Mouse (Mus musculus) layer of hippocampus, postnatal 10 days (tissue): ENCODE data around the gene Tstd2. TPM values are rescaled to one million over a fixed set of nuclear protein-coding genes. Genes with fewer than 3 reads are reported as not detected.

Experiments used
- DNase-seq, 2 experiments: peaks; one replicate each; pipeline ENCODE4 v3.0.0; 2021; ENCODE audit warnings: low spot score in 2 of 2
- total RNA-seq, 2 experiments: library from RNA; stranded (reverse); gene quantifications; 2 replicates each; pipeline ENCODE4 v1.2.3; 2021

Gene Tstd2
- total RNA-seq, 2 experiments from 2014 or later: 17.4 to 23.2 TPM

DNA sequence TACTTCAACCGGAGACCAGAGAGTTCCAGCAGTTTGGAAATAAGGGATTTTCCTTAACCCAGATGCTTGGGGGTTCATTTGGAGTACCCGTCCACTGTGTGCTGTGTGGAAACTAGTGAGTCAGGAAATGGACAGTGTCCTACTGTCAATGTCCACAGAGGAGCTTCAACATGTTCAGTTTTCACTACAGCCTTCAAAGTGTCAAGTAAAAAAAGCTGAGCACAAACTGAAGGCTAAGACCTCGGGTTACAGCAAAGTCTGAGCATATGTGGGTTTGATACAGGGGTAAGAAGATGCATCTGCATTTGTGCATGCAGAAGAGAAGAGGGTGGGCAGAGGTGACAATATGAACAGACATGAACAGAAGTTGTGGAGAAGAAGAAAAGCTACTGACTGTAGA lies 17.7 kb downstream of the Tstd2 start:
- no peak for DNase-seq

DNA sequence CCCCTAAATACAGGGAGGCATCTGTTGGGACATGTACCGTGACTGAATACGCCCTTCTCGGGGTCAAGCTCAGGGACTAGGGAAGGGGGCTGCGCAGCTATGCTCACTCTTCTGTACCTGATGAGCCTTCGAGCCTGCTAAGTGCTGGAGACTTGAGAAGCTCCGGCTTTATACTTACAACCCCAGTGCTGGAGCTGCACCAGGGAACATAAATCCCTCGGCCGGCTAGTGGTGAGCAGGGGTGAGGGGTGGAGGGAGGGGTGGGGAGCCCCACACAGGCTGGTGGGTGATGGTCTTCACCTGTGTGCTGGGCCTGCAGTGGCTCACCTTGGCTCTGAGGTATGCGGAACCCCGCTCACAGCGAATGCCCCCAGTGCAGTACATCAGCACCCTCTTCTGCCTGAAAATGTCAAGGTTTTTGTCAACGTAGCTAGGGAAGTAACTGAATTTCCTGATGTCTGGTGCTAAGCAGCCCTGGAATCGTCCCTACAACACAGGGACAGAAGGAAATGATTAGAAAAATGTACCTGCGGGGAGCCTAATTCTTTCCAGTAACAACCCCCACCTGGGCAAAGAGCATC lies 18.9 kb downstream of the Tstd2 start:
- DNase-seq: no peak

DNA sequence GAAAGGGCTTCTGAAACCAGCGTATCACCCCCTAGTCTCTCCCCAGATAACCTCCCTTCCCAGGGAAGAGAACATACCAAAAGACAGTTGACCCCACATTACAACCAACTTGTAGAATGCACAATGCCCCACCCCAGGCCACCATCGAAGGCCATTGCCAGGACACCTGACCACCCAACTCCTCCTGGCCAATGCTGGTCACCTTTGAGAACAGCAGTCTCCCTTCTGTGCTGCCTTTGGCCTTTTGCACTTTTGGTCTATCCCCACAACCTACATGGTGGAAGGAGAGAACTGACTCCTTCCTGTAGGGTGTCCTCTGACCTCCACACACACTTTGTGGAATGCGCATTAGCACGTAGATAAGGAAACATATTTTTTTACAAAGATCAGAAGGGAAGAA lies 21.0 kb downstream of the Tstd2 start:
- no peak for DNase-seq

DNA sequence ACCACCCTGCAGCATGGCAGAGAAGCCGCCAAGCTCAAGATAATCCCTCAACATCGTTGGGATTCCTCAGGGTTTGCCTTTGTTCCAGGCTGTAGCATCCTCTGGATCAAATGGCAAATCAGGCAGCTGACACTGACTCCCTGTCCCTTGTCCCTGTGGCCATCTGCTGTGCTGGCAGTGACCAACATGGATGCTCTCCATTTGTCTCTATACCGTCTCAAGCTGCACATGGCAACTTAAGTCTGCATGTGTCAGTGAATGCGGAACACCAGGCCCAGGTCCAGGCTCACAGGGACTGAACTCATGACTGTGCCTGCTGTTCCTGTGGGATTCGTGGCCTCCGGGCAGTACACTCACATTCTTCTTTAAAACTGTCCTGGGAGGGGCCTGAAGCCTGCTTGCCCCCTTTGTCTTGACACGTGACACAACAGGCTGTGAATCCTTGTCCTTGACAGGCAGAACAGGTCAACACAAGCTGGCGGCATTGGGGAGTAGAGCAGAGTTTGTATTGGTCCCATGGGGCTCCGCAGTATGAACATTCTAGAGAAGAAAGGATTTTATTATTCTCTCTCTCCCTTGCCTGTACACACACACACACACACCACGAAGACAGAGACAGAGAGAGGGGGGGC lies 21.8 kb downstream of the Tstd2 start:
- DNase-seq: no peak

DNA sequence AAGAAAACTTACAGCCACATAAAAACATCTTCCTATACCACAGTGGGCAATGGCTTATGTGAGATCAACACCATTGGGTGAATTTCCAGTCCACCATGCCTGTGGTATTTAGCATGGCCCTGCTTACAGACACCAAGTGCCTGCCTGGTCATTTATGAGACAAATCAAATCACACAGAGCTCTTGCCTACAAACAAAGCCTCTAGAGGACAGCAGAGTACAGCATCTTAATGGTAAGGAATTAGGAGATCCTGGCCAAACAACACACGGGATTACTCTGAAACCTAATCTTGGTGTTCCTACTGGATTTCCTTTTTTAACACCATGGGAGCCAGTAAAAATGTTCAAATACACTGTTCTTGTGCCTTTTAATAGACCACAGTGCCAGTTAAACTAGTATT lies 23.2 kb downstream of the Tstd2 start:
- no peak for DNase-seq

DNA sequence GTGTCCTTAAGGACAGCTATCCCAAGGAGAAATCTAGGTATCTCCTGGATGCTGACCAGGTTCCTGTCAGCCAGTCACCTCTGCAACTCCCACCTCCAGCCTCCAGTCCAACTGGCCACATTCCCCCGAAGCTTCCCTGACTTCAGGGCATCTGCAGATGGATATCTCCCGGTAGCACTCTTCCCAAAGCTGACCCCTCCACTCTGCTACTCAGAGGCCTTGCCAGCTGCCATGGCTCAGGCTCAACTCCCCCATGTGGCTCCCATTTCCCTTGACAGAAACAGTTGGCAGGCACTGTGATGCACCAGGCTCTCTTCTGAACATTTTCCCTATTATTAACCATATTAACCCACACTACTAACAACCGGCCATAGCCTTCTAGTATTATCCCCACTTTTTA lies 27.1 kb downstream of the Tstd2 start:
- DNase-seq: peak in 1 of 2 experiments; percentile 38

DNA sequence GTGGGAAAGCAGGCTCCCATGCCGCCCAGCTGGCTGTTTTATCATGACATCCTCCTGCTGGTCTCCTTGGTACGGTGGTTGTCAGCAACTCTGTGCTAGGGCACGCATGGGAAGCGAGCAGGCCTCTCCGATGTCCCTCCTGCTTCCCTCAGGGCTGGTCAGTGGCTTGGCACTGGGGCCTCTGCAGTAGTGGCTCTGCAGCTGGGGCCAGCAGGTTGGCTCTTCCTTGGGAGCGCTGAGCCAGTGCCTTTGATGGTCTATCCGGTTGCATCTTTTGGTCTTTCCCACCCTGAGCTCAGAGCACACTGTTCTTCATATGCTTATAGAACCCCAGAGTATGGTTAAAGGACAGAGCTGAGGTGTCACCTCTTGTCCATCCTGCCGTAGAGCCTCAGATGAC lies 28.4 kb downstream of the Tstd2 start:
- no peak for DNase-seq

DNA sequence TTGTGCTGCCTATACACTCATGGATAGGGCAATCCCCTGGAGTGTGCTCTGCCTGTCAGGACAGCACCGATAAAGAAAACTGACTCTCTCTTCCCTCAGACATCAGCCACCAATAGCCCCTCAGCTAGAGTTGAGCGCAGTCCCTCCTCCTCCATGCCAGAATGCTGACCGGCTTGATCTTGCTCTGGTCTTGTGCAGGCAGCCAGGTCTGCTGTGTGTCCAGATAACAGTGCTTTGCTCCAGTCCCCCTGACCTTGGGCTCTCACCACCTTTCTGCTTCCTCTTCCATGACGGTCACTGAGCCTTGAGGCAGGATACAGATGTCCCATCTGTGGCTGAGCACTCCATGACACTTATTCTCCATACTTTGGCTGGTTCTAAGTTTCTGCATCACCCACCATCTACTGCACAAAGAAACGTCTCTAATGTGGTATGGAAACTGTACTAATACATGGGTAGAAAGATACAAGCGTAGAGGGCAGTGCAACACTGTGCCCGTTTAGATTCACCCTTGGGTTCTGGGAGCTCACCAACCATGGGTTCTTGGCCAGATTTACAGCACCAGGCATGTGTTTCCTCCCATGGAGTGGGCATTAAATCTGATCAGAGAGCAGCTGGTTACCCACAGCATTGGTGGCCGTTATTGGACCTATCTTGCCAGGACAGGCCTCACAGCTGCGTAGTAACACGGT lies 36.3 kb downstream of the Tstd2 start:
- no peak for DNase-seq

DNA sequence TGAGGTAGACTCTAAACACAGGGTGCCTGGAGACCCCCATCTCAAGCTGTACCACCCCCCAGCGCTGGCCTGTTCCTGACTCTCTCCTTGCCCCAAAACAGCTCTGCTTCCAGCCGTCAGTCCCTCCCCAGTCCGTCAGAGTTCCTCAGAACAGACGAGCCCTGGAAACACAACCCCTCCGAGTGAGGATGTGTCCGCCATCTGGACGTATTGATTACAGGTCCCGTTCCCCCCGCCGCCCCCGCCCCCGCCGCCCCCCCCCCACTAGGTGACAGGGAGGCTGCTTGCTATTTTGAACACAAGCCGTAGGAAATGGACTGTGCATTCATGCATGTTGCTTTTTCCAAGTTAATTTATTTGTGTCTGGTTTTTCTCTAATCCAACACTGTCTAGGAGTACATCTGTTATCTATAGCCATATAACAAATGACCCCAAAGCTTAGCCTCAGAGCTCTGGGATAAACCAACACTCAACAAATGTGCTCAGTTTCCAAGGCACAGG lies 37.2 kb downstream of the Tstd2 start:
- no peak for DNase-seq

DNA sequence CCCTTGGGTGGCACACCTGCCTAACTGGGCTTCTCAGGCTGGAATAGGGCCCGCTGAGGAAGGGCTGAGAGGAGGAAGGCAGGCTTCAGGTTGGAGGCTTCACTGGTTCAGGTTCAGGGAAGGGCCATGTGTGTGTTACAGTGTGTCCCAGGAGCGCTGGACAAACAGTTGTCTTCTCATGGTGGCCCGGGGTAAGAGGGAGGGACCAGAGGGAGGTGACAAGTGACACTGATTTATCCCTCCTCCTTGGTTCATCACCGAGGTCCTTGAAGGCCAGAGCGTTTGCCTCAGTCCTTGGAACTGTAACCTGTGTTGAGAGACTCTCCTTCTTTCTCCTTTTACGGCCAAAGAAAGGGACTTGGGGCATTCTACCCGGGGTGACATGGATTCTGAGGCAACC lies 38.0 kb downstream of the Tstd2 start:
- DNase-seq: no peak

DNA sequence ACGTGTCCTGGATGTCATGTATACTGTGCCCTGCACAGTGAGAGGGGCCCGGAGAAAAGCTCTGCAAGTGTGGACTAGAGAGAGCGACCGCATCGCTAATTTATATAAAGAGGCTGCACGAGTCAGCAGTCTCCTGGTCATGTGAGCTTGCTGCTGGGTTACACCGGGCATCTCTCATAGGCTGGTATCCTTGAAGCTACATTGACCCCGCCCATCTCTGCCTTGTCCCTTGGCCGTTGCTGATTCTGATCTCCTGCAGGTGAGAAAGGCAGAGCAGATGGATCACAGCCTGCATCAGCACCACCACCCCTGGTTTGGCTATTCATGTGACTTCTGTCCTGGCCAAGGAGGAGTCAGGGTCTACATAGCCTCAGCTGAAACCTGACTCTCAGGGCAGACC lies 39.4 kb downstream of the Tstd2 start:
- no peak for DNase-seq

DNA sequence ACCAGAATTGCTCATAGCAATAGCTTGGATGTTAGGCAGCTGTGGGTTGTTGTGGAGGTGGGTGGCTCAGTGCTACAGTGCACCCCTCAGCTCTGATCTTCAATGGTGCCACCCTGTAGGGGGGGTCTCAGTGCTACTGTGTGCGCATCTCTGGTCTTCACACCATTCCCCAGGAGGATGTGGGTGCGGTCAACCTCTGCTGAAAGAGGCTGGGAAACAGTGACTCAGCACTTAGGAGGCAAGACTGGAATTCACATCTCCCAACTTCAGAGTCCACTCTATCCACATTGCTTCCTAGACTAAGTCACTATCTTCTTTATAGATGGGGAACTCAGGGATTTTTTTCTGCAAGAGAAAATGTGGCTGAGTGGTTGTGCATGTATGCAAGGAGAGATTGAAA lies 40.9 kb downstream of the Tstd2 start:
- no peak for DNase-seq

DNA sequence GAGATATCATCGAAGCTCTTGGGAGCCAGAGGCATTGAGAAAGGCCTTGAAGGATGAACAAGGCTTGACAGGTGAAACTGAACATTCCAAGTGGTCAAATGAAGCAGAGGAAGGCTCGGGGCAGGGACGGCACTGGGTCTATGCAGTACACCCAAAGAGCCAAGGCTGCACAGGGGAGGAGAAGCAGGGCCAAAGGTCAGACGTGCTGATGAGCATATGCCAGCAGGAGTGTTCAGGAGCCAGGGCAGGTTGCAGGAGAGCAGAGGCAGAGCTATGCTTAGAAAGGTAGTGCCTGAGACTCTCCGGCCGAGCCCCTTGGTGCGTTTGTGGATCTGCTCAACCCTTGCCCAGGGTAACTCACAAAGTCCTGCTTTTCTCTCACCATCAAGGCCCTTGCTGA lies 41.9 kb downstream of the Tstd2 start:
- DNase-seq: no peak

DNA sequence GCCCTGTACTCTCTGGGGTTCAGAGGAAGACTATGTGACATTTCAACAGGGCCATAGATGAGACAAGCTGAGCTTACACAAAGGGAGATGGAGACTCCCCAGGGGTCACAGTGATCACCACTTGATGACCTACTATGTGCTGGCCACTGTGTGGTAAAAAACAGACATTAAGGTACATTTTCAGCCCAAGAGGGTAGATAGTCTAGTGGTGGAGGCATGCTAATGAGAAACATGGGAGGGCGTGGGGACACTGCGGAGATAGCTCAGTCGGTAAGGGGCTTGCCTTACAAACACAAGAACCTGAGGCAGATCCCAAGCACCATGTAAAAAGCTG lies 42.7 kb downstream of the Tstd2 start:
- DNase-seq: no peak

DNA sequence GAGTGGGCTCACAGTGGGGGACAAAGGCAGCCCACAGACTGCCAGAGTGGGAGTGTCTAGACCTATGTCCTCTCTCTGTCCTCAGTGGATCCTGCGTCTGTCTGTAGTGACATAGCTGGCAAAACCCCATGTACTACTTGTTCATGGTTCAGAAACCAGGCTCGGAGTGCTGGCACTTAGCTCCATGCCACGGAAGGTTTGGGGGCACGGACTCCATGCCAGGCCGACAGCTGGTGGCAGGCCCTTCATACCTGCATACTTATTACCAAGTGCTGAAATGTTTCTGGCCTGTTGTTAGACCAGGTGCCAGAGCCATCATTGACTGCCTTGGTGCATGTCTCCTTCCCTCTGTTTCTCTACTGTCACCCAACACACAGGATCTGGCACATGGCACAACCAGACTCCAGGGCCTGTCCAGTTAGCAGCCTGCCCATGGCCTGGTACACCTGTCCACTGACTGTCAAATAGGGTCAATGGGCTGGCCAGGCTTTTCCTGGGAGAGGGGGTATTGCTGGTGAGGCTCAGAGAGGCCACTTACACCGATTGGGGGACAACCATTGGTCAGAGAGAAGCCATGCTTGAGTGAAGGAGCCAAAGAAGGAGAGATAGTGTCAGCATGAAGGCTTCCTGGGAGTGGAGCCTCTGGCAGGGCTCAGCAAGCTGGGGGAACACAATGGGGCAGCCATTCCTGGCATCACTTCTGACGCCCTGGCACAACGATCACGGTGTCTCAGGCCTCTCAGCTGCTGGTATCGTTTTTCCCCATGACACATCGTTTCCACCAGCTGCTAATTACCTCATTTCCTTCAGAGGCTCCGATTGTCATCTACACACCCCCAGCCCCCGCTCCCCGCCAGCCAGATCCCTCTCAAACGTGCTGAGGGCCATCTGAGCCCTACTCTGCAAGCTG lies 43.3 kb downstream of the Tstd2 start:
- DNase-seq: peak in 1 of 2 experiments; percentile 31

DNA sequence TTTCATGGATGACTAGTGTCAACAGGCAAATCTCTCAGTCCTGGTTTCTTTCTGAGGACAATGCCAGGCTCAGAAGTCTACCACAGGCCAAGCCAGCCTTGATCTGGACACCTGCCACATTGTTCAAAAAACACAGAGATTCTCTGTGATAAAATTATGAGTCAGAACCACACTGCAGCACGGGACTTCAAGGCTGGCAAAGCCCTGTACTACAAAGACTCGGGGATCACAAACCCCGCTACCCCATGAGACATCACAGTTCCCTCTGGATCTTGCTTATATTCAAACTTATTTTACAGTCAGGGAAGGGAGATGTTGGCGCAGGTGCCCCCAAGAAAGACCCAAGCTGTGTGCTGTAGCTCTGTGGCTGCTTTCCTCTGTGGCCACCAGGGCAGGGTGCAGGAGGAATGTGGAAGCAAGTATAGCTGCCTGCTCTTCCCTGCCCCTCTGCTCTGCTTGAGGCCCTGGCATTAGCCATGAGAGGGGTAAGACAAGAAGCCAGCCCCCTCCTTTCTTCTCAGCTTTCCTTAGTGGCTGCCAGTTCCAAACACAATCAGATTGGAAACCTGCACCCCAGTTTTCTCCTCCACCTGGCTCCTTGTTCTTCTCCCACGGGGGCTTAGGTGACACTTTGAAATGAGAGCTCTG lies 45.9 kb downstream of the Tstd2 start:
- DNase-seq: no peak

DNA sequence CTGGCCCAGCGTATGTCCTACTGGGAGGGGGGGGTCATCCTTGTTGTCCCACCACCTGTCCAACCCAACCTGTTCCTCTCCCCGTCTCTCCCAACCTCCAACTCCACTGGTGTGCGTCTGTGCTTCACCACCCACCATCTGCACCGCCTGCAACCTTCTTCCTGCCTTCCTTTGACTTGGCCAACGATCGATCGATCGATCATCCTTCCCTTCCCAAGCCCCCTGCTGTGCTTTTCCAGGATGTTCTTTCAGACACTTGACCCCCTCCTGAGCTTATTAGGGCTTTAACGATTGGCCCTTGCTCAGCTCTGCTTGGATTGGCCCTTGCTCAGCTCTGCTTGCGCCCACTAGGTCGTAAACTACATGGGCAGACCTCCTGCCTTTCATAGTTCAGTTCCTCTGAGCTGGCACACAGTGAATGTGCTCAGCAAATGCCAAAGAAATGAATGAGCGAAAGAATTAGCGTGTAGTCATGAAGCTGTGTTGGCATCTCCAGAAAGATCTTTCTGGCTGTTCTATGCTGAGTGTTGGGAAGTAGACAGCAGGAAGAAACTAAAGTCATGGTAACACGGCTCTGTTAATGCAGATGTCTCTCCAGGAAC lies 48.9 kb downstream of the Tstd2 start:
- DNase-seq: no peak

DNA sequence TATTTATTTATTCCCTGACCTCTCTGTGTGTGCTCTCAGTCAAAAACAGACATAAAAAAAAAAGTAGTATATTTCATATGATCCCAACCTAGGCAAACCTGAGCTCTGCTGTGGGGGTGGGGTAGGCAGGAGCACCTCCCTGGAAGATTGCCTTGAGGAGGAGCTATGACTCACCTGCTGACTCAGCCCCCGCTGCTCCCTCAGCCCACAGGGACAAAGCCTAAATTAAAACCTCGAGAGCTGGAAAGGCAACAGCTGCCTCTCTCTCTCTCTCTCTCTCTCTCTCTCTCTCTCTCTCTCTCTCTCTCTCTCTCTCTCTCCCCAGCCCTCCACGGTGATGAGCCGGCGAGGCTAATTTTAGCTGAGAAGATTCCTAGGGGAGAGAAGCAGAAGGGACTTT lies 50.6 kb downstream of the Tstd2 start:
- DNase-seq: no peak

DNA sequence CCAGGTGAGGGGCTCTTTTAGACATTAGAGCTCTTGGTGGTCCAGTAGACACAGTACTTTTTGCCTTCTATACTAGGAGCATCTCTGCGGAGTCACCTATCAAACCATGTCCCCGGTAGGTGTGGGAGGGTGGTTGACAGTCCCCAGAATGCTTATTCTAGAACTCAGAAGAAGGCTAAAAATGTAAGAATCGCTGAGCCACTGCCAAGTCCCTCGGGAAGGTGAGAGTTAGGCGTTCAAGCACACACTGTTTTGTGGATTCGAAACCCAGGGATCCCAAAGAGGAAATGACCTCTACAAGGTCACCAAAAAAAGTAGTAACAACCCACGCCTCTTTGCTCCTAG lies 51.1 kb downstream of the Tstd2 start:
- no peak for DNase-seq

DNA sequence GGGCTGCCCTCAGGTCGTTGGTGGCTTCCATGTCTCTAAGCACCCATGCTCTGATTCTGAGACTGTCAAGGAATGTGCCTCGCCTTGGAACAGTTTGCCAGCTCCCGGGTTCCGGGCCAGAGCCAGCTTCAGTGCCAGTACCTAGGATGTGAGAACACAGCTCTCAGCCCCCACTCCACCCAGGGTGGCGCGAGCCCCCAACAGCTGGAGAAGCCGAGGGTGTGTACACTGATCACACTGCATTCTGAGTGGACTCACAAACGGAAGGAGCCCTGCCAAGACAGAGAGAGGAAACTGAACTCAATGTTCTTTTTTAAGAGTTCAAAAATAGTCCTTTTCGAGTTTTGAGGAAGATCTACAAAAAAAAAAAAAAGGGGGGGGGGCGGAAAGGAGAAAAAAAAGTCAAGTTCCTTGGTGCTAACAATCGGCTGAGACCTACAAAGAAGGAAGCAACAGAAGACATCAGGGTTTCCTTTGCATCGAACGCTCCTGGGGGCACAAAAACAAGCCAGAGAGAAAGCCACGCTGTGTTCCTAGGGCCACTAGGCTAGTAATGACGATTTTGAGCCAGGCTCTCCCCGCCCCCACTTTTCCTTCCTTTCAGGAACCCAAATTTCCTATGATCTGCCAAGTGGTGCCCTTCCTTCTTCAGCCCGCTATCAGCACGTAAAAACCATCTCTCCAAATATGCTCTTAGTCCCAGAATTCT lies 51.6 kb downstream of the Tstd2 start:
- no peak for DNase-seq
